Mouse (Mus musculus): ENCODE measurements around the gene Zfp280d. TPM values are rescaled to one million over a fixed set of nuclear protein-coding genes. Genes with fewer than 3 reads are reported as not detected.
A peak's percentile ranks its signal among the peaks of the same experiment; 100 is the strongest.

Zfp280d gene
- total RNA-seq (2021): 10 to 100 TPM; 53.7 to 60.4 TPM

GRCm38 (mm10) chr9:72274677-72275076 lies at the start of gene Zfp280d:
TSS of gene Zfp280d (plus strand) at chr9:72274860.
- DNase-seq: peak; percentile 90

DNA sequence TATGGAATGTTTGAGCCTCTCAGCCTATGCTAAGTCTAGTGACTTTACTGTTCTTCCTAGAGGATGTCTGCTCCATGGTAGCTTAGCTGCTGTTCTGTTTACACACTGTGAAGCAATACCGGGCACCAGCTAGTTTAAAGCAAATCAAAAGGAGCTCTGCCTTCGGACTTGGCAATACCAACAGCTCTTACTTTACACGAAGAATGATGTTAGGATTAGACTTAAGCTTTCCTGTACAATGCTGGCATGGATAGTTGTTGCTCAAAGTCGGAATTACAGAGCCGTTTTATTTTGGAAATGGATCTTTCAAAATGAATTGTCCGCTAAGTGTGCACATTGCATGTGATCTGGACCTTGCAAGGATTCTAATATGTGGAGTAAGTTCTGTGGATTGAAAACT lies 48.1 kb upstream of the Zfp280d start:
- DNase-seq: no peak

- no peak for DNase-seq
These were observed 22.0 kb upstream of the Zfp280d start for GRCm38 (mm10) chr9:72252656-72253055.

GRCm38 (mm10) chr9:72255227-72255626 lies 19.4 kb upstream of the Zfp280d start:
- no peak for DNase-seq

DNA sequence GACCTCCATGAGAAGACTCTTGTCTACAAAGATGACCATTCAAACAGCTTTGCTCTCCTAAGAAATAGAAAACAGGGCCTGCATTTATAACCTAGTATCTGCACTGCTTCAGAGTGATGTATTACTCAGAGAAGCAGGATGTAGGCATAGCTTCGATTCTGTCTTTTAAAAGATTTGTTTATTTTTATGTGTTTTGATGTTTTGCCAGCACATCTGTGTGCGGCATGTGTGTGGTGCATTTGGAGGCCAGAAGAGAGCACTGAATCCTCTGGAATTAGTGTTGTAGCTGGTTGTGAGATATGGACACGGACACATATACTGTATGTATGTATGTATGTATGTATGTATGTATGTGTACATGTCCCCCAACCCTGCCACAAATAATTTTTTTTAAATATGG lies 18.0 kb upstream of the Zfp280d start:
- DNase-seq: no peak

DNA sequence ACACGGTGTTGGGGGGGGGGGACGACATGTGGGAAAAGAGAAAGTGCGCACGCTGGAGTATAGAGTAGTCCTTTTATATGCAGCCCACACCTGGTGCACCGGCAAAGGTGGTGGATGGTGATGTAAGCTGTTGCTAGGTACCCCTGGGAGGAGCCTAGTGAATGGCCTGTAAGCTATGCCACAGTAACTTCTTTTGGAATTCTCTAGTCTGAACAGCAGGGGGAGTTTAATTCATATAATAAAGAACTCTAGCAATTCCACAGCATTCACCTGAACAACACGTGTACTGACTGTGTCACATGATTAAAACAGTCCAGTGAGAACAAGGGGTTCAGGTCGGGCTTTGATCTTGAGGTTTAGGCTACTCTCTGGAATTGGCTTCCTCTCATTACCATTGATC lies 14.3 kb upstream of the Zfp280d start:
- no peak for DNase-seq

- no peak for DNase-seq
These were observed 9.8 kb upstream of the Zfp280d start for GRCm38 (mm10) chr9:72264859-72265258.

DNA sequence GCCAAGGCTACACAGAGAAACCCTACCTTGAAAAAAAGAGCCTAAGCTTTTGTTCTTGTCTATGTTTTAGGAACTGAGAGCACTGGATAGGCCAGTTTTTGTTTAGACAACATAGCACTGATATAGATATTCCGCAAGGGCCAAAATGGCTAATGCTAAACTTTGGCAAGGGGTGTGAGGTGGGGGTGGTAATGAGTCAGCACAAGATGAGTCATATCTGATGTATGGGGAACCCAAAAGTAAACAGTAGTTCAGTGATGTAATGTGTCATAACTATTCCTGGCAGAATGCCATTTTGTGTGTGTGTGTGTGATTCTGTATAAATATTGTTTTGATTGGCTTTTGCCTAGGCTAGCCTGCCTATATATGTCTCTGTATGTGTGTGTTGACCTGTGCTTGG lies 4.5 kb upstream of the Zfp280d start:
- no peak for DNase-seq

DNA sequence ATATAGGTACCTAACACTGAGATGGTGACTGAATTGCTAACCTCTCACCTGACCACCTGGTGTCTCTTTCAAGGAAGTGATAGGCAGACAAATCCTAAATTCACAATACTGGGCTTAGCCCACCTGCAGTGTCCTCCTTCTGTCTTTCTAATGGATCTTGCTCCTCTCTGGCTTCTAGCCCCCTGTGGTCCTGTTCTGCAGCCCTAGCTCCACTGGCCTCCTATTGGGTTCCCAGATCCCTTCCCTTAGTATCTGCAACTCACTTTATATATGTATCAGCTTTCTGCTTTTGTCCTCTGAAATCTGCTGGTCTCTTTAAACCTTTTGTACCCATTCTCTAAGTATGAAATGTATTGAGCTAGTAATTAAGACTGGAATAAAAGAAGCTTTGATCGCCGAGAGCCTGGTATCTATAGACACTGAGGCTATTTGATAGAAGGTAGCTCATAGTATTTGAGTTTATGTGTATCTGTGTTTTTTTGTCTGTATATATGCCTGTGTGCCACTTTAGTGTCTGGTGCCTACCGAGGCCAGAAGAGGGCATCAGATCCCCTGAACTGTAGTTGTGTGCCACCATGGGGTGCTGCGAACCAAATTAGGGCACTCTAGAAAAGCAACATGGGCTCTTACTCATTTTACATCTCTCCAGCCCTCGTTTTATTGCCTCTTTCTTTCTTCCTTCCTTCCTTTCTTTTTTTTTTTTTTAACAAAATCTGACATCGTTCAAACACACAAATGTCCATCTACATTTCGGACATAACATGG lies 832 bp upstream of the Zfp280d start:
- no peak for DNase-seq

DNA sequence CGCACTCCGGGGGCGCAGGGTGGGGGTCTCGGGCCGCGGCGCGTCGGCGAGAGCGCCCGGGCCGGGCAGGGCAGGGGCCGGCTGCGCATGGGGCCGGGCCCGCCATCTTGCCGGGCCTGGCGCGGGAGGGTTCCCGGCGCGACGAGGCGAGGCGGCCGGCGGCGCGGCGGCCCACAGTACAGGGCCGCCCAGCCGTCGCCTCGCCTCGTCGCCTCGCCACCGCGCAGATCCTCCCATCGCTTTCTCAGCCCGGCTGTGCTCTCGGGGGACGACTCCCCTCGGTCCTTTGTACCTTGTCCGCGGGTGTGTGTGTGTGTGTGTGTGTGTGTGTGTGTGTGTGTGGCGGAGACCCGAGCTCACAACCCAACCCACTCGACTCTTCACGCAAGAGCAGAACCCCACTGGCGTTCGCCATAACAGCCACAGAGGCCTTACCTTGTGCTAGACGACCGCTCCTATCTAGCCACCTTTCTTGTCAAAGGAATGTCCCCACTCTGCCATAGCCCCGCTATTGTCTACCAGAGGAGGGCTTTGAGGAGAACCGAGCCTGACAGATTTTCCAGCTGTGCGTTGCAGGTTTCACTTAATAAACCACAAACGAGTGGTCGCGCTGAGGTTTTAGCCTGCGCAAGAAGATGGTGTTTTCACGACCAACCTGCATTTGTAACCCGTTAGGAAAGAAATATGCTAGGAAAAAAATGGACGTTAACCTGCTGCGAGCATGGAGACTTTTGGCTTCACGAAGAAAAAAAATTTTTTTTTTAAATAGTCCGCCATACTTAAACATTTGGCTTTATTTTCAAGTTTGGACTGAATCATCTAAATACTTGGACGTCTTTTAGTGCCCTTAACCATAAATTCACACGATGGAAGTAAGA lies 680 bp downstream of the Zfp280d start:
- DNase-seq: peak; percentile 51 to 53

DNA sequence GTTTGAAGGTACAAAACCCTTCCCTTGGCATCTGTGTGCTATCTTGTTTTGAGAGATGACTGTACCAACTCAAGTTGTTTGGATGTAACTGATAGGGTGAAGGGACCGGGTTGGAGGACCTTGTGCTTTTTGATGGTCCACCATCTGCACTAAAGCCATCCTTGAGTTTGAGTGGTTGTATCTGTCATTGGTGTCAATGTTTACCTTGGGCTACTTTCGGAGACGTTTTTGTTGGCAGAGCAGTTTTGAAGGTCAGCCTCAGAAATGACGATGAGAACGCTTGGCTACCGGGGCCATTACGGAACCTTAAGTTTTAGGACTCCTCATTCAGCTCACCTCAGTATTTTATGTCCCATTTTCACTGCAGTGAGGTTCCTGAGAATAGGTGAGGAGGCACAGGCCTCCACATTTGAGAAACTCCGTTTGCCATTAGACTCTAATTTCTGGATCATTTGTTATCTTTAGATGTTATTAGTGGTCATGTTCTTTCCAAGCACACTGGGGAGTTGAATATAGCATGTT lies 1.4 kb downstream of the Zfp280d start:
- no peak for DNase-seq

- DNase-seq: no peak
These were observed 2.3 kb downstream of the Zfp280d start for GRCm38 (mm10) chr9:72276941-72277340.

DNA sequence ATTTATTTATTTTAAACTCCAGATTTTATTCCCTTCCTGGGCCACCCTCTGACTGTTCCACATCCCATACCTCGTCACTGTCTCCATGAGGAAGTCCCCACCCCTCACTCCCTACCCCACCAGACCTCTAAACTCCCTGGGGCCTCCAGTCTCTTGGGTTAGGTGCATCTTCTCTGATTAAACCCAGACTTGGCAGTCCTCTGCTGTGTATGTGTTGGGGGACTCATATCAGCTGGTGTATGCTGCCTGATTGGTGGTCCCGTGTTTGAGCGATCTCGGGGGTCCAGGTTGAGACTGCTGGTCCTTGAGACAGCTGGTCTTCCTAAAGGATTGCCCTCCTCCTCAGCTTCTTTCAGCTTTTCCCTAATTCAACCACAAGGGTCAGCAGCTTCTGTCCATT lies 5.3 kb downstream of the Zfp280d start:
- no peak for DNase-seq

GRCm38 (mm10) chr9:72287696-72288095 lies 13.0 kb downstream of the Zfp280d start:
- no peak for DNase-seq

DNA sequence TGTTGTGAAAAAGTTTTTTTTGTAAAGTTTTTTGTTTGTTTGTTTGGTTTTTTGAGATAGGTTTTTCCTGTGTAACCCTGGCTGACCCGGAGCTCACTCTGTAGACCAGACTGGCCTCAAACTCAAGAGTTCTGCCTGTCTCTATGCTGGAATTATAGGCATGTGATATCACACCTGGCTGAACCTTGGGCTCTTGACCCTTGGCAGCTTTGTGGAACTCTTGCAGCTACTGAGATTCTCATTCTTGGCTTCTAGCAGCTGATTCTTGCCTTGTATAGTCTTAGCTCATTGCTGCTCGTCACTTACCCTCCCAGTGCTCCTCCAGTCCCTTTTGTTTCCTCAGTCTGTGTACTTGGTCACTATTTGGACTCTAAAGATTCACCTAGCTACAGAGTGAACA lies 13.6 kb downstream of the Zfp280d start:
- no peak for DNase-seq

GRCm38 (mm10) chr9:72289094-72289493 lies 14.4 kb downstream of the Zfp280d start:
- no peak for DNase-seq

DNA sequence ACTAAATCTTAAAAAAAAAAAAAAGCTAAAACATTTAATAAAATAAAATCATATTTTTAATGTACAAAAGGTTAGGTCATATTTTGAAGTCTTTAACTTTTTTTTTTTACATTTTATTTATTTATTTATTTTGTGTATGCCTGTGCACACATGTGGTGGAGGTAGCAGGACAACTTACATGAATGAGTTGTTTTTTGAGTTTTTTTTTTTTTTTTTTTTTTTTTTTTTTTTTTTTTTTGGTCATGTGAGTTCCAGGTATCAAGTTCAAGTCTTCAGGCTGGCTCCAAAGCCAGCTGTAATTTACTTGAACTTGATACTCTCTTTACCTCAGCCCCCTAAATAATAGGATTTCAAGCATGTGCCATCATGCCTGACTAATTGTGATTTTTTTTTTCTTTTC lies 19.4 kb downstream of the Zfp280d start:
- no peak for DNase-seq

DNA sequence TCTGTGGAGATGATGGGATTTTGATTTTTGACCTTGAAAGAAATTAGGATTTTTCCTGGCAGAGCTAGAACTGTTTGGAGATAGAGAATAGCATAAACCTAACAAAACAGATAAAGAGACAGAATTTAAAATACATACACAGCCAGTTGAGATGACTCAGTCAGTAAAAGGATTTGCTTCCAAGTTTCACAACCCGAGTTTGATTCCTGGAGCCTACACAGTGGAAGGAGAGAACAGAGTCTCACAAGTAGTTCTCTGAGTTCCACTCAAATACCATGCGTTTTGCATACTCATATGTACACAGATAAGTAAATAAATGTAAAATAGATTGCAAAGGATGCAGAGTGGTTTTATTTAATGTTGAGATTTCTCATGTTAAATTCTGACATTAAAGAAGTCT lies 35.1 kb downstream of the Zfp280d start:
- DNase-seq: no peak

DNA sequence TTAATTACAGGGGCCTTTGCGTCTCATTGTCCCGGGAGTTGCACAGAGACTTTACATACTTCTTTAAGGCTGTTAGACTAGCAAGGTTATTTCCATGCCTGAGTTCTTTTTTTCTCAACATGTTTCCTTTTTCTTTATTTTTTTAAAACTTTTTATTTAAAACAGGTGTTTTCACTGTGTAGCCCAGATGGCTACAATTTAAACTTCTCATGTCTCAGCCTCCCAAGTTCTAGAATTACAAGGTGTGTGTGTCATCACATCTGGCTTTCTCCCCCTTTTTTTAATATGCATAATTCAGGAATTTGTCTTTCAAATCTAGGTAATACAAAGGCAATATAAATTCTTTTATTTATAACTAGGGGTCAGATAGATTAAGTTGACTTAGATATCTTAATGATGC lies 58.6 kb downstream of the Zfp280d start:
- DNase-seq: no peak

DNA sequence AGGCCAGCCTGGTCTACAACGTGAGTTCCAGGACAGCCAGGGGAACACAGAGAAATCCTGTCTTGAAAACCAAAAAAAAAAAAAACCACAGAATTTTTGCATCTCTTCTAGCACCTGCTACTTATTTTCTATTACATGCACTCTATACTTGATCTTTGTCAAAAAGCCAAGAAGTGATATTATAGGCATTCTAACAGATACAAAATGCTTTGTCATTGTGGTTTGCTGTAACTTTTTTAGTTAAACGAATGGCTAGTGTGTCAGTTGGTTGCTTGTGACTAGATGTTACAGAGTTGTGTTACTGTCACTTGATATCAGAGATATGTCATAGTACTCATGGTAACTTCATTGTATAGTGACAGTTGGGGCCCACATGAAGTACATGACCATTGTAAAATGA lies 61.4 kb downstream of the Zfp280d start:
- no peak for DNase-seq

DNA sequence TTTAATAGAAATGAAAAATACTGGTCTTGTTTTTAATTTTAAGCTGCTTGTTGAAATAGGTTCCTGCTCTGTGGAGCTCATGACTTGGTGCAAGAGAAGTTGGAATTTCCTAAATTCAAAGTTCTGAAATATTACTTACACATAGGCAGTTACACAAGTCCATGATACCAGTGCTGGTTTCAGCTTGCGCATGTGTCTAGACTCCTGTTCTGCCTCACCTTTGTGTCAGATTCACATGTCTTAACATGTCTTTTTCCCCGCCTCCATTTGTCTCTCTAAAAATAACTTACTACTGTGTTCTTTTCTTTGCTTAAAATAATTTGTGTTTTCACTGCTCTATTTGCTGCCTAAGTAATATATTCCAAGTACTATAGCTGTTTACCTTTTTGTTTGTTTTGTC lies 64.5 kb downstream of the Zfp280d start:
- DNase-seq: no peak

GRCm38 (mm10) chr9:72343844-72344243 lies 69.2 kb downstream of the Zfp280d start:
- no peak for DNase-seq

DNA sequence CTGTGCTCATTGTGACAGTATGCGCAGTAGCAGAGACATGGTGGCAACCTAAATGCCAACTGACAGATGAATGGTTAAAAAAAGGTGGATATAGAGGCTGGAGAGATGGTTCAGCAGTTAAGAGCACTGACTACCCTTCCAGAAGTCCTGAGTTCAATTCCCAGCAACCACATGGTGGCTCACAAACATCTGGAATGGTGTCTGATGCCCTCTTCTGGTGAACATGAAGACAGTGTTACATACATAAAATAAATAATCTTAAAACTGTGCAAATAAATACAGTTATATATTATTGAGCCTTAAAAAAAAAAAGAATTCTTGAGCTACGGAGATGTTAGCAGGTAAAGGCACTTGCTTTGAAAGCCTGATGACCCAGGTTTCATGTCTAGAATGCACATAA lies 97.7 kb downstream of the Zfp280d start:
- no peak for DNase-seq

DNA sequence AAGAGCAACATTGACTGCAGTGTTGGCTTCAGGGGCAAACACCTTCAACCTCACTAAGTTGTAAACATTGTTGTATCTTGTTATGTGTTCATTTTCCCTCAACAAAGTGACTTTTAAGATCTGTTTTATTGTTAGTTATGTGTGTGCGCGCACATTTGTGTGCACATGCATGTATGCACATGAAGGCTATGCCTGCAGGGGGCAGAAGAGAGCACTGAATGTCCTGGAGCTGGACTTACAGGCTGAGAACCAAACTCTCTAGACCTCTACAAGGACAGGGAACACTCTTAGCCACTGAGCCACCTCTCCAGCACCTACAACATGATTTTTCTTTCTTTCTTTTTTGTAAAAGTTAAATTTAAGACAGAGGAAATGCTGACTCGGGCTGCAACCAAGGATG lies 99.4 kb downstream of the Zfp280d start:
- DNase-seq: no peak
